Mouse (Mus musculus) CH12.LX (cell line): Measurements from ENCODE around the gene Rnf225.

Experiments used
- CHD2 ChIP-seq: IDR thresholded peaks from 2 replicates; pipeline ENCODE4 v1.6.1; 2011; ENCODE audit warnings: low read length, improper control_type of control experiment
- CTCF ChIP-seq, 2 experiments: IDR thresholded peaks in 1 of 2; conservative IDR thresholded peaks in 1 of 2; 2 replicates each; pipeline ENCODE4 v1.5.1; 2011 to 2012; ENCODE audit warnings: low read depth in 2 of 2, low read length in 2 of 2, improper control_type of control experiment in 1 of 2, inconsistent platforms in 1 of 2, mild to moderate bottlenecking in 1 of 2, moderate library complexity in 1 of 2
- EP300 ChIP-seq: IDR thresholded peaks from 2 replicates; pipeline ENCODE4 v1.6.1; 2011; ENCODE audit warnings: low read length, improper control_type of control experiment
- MAFK ChIP-seq: IDR thresholded peaks from 2 replicates; pipeline ENCODE4 v1.6.1; 2011; ENCODE audit warnings: low read length, improper control_type of control experiment; ENCODE audit not compliant: insufficient replicate concordance
- MAZ ChIP-seq: IDR thresholded peaks from 2 replicates; pipeline ENCODE4 v1.6.1; 2012; ENCODE audit warnings: low read depth, mild to moderate bottlenecking, inconsistent platforms, low read length, improper control_type of control experiment, moderate library complexity
- NELFE ChIP-seq: IDR thresholded peaks from 2 replicates; pipeline ENCODE4 v1.6.1; 2011; ENCODE audit warnings: low read depth, low read length, improper control_type of control experiment
- NRF1 ChIP-seq: IDR thresholded peaks from 2 replicates; pipeline ENCODE4 v1.6.1; 2014; ENCODE audit warnings: low read depth, mild to moderate bottlenecking, inconsistent platforms, low read length, improper control_type of control experiment, moderate library complexity
- RAD21 ChIP-seq: IDR thresholded peaks from 2 replicates; pipeline ENCODE4 v1.6.1; 2011; ENCODE audit warnings: low read depth, mild to moderate bottlenecking, low read length, improper control_type of control experiment, moderate library complexity
- TCF12 ChIP-seq: IDR thresholded peaks from 2 replicates; pipeline ENCODE4 v1.6.1; 2014; ENCODE audit warnings: low read depth, mild to moderate bottlenecking, inconsistent platforms, low read length, improper control_type of control experiment
- USF2 ChIP-seq: conservative IDR thresholded peaks from 2 replicates; pipeline ENCODE4 v1.6.1; 2011; ENCODE audit warnings: low read depth, low read length, improper control_type of control experiment
- ZC3H11A ChIP-seq: IDR thresholded peaks from 2 replicates; pipeline ENCODE4 v1.6.1; 2012; ENCODE audit warnings: low read depth, mild to moderate bottlenecking, inconsistent platforms, low read length, improper control_type of control experiment

DNA sequence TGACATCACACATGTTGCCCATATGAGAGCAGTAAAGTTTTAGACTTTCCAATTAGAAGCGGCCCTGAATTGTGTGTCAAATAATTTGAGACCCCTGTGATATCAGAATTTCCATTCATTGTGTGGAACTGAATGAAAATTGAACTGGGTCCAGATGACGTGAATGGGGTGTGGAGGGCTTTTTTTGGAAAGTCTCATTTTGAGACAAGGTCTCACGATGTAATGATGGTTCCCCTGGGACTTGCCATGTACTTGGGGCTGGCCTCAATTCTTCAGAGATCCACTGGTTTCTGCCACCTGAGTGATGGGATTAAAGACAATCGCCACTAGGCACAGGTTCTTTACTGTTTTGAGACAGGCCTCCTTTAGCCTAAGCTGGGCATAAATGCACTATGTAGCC is 13.4 kb downstream of the Rnf225 start:
- TF ChIP-seq CHD2 (peak; percentile 51; the same call in 1 of the 2 replicates), MAZ (no peak), TCF12 (no peak), CTCF (conservative IDR thresholded peaks at IDR 0.05 in 1 of 2, IDR thresholded peaks at IDR 0.05 in 1 of 2; ENCODE audit: low read depth in 2 of 2, low read length in 2 of 2) (no peak), NELFE (no peak), RAD21 (no peak), EP300 (peak; percentile 10; the same call in 1 of the 2 replicates), NRF1 (no peak), MAFK (no peak), USF2 (no peak), ZC3H11A (no peak)
